ENCODE assay signal across 8 mouse cellular contexts in the genomic region with DNA sequence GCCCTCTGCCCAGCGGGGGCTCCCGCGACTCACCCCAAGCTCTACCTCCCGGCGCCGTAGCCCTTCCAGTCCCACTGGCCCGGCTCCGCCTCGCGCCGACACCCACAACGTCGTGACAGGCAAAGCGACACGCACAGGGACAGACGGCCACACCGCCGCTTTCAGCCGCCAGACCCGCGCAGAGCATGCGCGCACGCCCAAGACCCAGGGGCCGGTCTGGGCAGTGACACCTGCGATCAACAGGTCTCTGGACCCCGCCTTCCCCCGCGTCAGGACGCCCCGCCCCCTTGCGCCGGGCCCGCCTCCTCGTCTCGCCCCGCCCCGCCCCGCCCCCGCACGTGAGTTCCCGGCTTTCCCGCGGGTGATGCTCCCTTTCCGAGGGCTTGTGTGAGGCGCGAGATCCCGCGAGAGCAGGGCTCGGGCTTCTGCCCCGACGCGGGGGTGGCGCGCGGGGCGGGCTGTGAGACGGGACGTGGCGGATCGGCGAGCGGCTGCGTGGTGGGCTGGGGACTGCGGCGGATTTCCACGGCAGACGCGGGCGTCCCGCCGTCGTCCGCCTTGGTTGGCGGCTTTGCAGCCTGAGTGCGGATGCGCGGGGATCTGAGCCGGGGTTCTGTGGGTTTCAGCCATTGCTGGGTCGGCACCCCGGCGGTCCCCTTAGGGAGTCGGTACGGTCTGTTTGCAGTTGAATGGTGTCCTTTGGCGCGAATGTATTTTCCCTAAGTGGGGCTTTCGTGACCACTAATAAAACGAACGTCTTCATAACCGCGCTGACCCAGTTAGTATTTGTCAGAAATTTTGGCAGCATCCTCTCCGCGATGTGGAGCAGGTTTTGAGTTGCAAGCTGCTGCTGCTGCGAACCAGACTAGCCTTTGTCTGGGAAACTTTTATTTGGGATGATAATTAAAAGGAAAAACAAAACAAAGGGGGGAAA. TPM values are rescaled to one million over a fixed set of nuclear protein-coding genes. Genes with fewer than 3 reads are reported as not detected.
DNase-seq lines count a peak whose midpoint lies in the region; ATAC-seq and TF ChIP-seq lines count a peak whose summit lies in the region.

A gene (minus strand): TSS at position 262 of the 934 bp plus-strand sequence.

- TF ChIP-seq EP300 in ES-Bruce4 (IDR thresholded peaks at IDR 0.05; ENCODE audit: insufficient read depth, low read depth, low read length) = no peak
- no peak for TF ChIP-seq EP300 in liver, embryonic 14.5 days (IDR thresholded peaks at IDR 0.05; ENCODE audit: low read depth)

- peaks cover 1% of the 10 kb centered on the region for H3K4me1 ChIP-seq in ES-Bruce4 (ENCODE audit: control insufficient read depth, insufficient read depth, low read length)
- peaks cover 7% of the 10 kb centered on the region for H3K4me1 ChIP-seq in forebrain, embryonic 12.5 days
- peaks cover 17% of the 10 kb centered on the region for H3K4me1 ChIP-seq in heart, embryonic 16.5 days (ENCODE audit: control insufficient read depth, insufficient read depth, low read length)
- H3K4me1 ChIP-seq in liver, embryonic 14.5 days (replicated peaks; ENCODE audit: control insufficient read depth in 2 of 2, insufficient read depth in 2 of 2, low read length in 1 of 2) = peaks cover 5 to 11% of the 10 kb centered on the region in 2 experiments; a peak in 3 of 4 replicates
- H3K4me1 ChIP-seq in stomach, embryonic 15.5 days = no peaks in the 10 kb centered on the region; the same call in 1 of the 2 replicates

- peak; percentile 88 for DNase-seq in c-Kit-positive CD71-positive TER-119-positive erythroid progenitor cells, embryonic 14.5 days (ENCODE audit: low spot score)
- DNase-seq in kidney, postnatal 36 days = peak; percentile 95 to 96
- DNase-seq in liver, embryonic 14.5 days (ENCODE audit: low read depth in 3 of 3, low spot score in 3 of 3) = peak; percentile 80 to 89 (median 82)
- DNase-seq in neural tube, embryonic 10.5 days (ENCODE audit: extremely low spot score, low spot score) = peak; percentile 97

- H3K36me3 ChIP-seq in ES-Bruce4 (ENCODE audit: control insufficient read depth, insufficient read depth, low read length, poor library complexity, severe bottlenecking) = no peaks in the 10 kb centered on the region
- no peaks in the 10 kb centered on the region for H3K36me3 ChIP-seq in forebrain, embryonic 12.5 days (replicated peaks)
- H3K36me3 ChIP-seq in heart, embryonic 16.5 days (ENCODE audit: control insufficient read depth, insufficient read depth) = no peaks in the 10 kb centered on the region
- H3K36me3 ChIP-seq in liver, embryonic 14.5 days (replicated peaks; ENCODE audit: control insufficient read depth, insufficient read depth, low read depth) = no peaks in the 10 kb centered on the region
- H3K36me3 ChIP-seq in stomach, embryonic 15.5 days = no peaks in the 10 kb centered on the region

- H3K27me3 ChIP-seq in ES-Bruce4 (ENCODE audit: control insufficient read depth, insufficient read depth, low read length, poor library complexity, severe bottlenecking) = no peaks in the 10 kb centered on the region
- H3K27me3 ChIP-seq in forebrain, embryonic 12.5 days = no peaks in the 10 kb centered on the region
- no peaks in the 10 kb centered on the region for H3K27me3 ChIP-seq in heart, embryonic 16.5 days (ENCODE audit: control insufficient read depth, insufficient read depth, low read length)
- H3K27me3 ChIP-seq in liver, embryonic 14.5 days (ENCODE audit: control insufficient read depth, insufficient read depth, low read length) = no peaks in the 10 kb centered on the region
- H3K27me3 ChIP-seq in stomach, embryonic 15.5 days (replicated peaks) = no peaks in the 10 kb centered on the region

- TF ChIP-seq CTCF in ES-Bruce4 (IDR thresholded peaks at IDR 0.05; ENCODE audit: low read depth, low read length) = no peak
- no peak for TF ChIP-seq CTCF in liver, embryonic 14.5 days (IDR thresholded peaks at IDR 0.05; ENCODE audit: low read depth)

- ATAC-seq in forebrain, embryonic 12.5 days (ENCODE audit: low FRiP score) = peak; percentile 98
- peak; percentile 96 for ATAC-seq in heart, embryonic 16.5 days (replicated peaks; ENCODE audit: extremely low read depth, insufficient read depth, low FRiP score)
- peak; percentile 98 for ATAC-seq in liver, embryonic 14.5 days (ENCODE audit: insufficient read depth)
- ATAC-seq in stomach, embryonic 15.5 days (ENCODE audit: insufficient read depth, low FRiP score, low read depth) = peak; percentile 98

- peak; percentile 73 for TF ChIP-seq POLR2A in ES-Bruce4 (IDR thresholded peaks at IDR 0.05; ENCODE audit: insufficient read depth, low read length)

- peak within 1 kb of the TSS; percentile 66 for H3K4me2 ChIP-seq in forebrain, embryonic 12.5 days
- H3K4me2 ChIP-seq in heart, embryonic 16.5 days (ENCODE audit: low read depth, low read length) = peak within 1 kb of the TSS; percentile 78
- H3K4me2 ChIP-seq in liver, embryonic 14.5 days (ENCODE audit: low read depth) = peak within 1 kb of the TSS; percentile 85
- peak within 1 kb of the TSS; percentile 66 for H3K4me2 ChIP-seq in stomach, embryonic 15.5 days

- no peaks in the 10 kb centered on the region for H3K9me3 ChIP-seq in ES-Bruce4 (replicated peaks; ENCODE audit: control insufficient read depth, insufficient read depth, low read length, poor library complexity, severe bottlenecking)
- no peaks in the 10 kb centered on the region for H3K9me3 ChIP-seq in forebrain, embryonic 12.5 days
- H3K9me3 ChIP-seq in heart, embryonic 16.5 days (replicated peaks; ENCODE audit: control insufficient read depth, low read length) = no peaks in the 10 kb centered on the region
- no peaks in the 10 kb centered on the region for H3K9me3 ChIP-seq in liver, embryonic 14.5 days (ENCODE audit: control insufficient read depth, low read length)
- H3K9me3 ChIP-seq in stomach, embryonic 15.5 days = no peaks in the 10 kb centered on the region

- WGBS in forebrain, embryonic 12.5 days = under 1% methylated on average over 87 of the region's 94 CpGs
- WGBS in heart, embryonic 16.5 days = under 1% methylated on average over 82 of the region's 94 CpGs
- under 1% methylated on average over 81 of the region's 94 CpGs for WGBS in liver, embryonic 14.5 days (ENCODE audit: insufficient replicate concordance)
- under 1% methylated on average over 93 of the region's 94 CpGs for WGBS in stomach, embryonic 15.5 days

- peak within 1 kb of the TSS; percentile 80 for H3K27ac ChIP-seq in ES-Bruce4 (ENCODE audit: insufficient read depth, low read length)
- peak within 1 kb of the TSS; percentile 93 for H3K27ac ChIP-seq in forebrain, embryonic 12.5 days
- peak within 1 kb of the TSS; percentile 97 for H3K27ac ChIP-seq in heart, embryonic 16.5 days (ENCODE audit: low read length)
- H3K27ac ChIP-seq in liver, embryonic 14.5 days = peak within 1 kb of the TSS; percentile 58
- peak within 1 kb of the TSS; percentile 97 for H3K27ac ChIP-seq in stomach, embryonic 15.5 days

- H3K9ac ChIP-seq in ES-Bruce4 (ENCODE audit: low read depth, poor library complexity, severe bottlenecking) = peak within 1 kb of the TSS; percentile 97
- peak within 1 kb of the TSS; percentile 82 for H3K9ac ChIP-seq in forebrain, embryonic 12.5 days
- peak within 1 kb of the TSS; percentile 97 for H3K9ac ChIP-seq in heart, embryonic 16.5 days (ENCODE audit: low read length)
- H3K9ac ChIP-seq in liver, embryonic 14.5 days (replicated peaks) = peak within 1 kb of the TSS; percentile 77
- peak within 1 kb of the TSS; percentile 92 for H3K9ac ChIP-seq in stomach, embryonic 15.5 days

- H3K4me3 ChIP-seq in ES-Bruce4 (ENCODE audit: low read depth, low read length) = peak within 1 kb of the TSS; percentile 99
- H3K4me3 ChIP-seq in forebrain, embryonic 12.5 days (replicated peaks) = peak within 1 kb of the TSS; percentile 83
- peak within 1 kb of the TSS; percentile 79 for H3K4me3 ChIP-seq in heart, embryonic 16.5 days (ENCODE audit: low read length)
- peak within 1 kb of the TSS; percentile 70 to 80 for H3K4me3 ChIP-seq in liver, embryonic 14.5 days (ENCODE audit: insufficient read depth in 1 of 2, low read depth in 2 of 2, low read length in 2 of 2)
- peak within 1 kb of the TSS; percentile 95 for H3K4me3 ChIP-seq in stomach, embryonic 15.5 days (replicated peaks)

RNA-seq across cellular contexts. Expression of the gene that starts here (rescaled TPM):
- 19.5 and 19.6 TPM in 2 replicates for polyA plus RNA-seq in ES-Bruce4 (2011; ENCODE audit: insufficient read depth, insufficient read length, low read depth, missing spikeins)
- polyA plus RNA-seq in forebrain, embryonic 12.5 days (2016; fragmentation: Nextera tagmentation; extraction: Ambion mirVana) = 6.2 and 6.5 TPM in 2 replicates
- polyA plus RNA-seq in heart, embryonic 16.5 days (2015; fragmentation: Nextera tagmentation; extraction: Ambion mirVana) = 5.4 and 8.6 TPM in 2 replicates
- 0.45 and 0.78 TPM in 2 replicates for polyA plus RNA-seq in liver, embryonic 14.5 days (2012; rRNA removed)
- polyA plus RNA-seq in liver, embryonic 14.5 days (2014; fragmentation: Nextera tagmentation; extraction: Ambion mirVana) = 1.6 TPM in 2 replicates
- 15.2 and 18.7 TPM in 2 replicates for polyA plus RNA-seq in stomach, embryonic 15.5 days (2015; fragmentation: Nextera tagmentation; extraction: Ambion mirVana)

Comparison
In these comparisons a context has a peak if more than half of its experiments do, and no peak if none do; other contexts are left out.
1. Peak in every context shown above with its lines: DNase-seq, ATAC-seq, H3K4me3 ChIP-seq and H3K27ac ChIP-seq.